Mouse (Mus musculus) heart, postnatal 36 days (tissue): ENCODE data around the gene Xpr1. TPM values are rescaled to one million over a fixed set of nuclear protein-coding genes. Genes with fewer than 3 reads are reported as not detected.

Source experiments
- DNase-seq, 2 experiments: peaks; one replicate each; pipeline ENCODE4 v3.0.0; 2021 to 2022
- intact Hi-C: fragments of 180-260 bp; cut with DNase I; formaldehyde crosslinking; loops from one replicate; pipeline ENCODE4 v1.15.1; 2025
- total RNA-seq, 2 experiments: library from RNA; stranded (reverse); gene quantifications; 2 replicates each; pipeline ENCODE4 v1.2.3; 2021

Gene Xpr1
- total RNA-seq, result 10 to 100 TPM; 31.2 to 32.2 TPM

DNA sequence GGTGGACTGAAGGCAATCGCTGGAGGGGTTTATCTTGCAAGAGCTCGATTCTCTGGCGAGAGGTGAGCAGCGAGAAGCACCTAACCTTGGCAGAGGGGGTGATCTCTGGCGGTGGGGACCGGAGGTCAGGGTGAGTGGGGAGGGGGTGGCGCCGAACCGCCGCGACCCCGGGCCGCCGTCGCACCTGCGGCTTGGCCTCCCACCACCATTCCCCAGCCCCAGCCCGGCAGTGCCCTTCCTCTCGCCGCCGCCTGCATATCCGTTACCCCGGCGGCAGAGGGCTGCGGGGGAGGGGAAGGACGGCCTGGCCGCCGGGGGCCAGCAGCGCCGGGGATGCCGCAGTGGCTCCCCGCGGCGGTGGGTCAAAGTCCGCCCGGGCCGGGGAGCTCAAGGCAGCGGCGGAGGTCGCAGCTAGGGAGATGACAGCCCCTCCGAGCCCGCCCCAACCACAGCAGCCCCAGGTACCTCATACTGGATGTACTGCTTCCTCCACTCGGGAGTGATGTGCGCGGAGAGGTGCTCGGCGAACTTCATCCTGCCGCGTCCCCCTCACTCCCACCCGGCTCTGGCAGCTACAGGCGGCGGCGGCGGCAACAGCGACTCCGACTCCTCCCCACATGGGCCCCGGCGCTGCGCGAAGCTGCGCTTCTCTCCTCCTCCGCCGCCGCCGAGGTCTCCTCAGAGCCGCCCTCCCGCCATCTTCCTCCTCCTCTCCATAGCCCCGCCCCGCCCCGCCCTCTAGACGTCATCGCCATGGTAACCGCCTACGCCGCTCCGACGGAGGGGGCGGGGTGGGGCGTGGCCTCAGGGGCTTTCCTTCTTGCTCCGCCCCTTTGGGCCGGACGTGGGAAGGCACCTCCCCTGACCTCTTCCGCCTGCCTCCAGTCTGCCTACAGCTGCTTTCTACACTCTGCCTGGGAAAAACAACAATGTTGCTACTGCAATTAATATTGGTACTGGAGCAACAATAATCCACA lies at the start of gene Xpr1:
TSS of gene Xpr1 (minus strand) at position 715 of the 977 bp plus-strand sequence.
- intact Hi-C loops, result loop anchor here (5.0 to 10.0 kb wide), 3 partner anchors 75 to 362 kb away; no protein-coding TSS in a partner anchor
- DNase-seq, result peak; percentile 95

DNA sequence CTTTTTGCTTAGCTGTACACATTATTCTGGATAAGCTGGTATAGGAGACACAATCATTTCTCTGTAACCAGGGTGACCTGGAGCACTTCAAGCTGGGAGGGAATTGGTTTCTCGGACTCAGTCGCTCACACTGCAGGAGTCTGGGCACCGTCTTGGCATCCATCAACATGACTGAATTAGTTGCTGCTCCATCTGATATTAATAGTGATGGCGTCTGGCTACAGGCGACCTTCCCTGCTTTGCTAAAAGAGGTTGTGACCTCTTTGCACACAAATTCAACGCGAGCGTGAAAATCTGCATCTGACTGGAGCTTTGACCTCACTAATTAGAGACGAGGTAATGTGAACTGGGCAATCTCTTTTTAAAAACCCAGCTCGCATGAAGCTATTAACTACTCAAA lies 46.2 kb upstream of the Xpr1 start:
- DNase-seq, result no peak
- intact Hi-C loops, result no loop called here

DNA sequence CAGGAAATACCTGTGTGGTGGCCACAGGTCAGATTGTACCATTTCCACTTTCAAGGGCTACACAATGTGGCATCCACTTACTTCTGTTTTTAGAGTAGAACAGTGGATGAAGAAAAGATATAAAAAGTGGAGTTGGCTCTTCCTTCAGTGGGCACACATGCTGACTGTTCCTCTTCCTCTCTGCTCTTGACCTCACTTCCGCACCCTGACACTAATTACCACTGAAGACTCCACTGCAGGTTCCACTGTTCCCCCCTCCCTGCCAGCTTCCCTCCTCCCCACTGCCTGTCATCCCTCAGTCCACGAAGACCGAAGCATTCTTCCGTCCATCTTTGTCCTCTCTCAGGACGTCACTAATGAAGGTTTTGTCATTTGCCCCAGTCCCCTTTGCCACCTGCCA lies 45.4 kb upstream of the Xpr1 start:
- DNase-seq, result no peak
- intact Hi-C loops, result no loop called here

DNA sequence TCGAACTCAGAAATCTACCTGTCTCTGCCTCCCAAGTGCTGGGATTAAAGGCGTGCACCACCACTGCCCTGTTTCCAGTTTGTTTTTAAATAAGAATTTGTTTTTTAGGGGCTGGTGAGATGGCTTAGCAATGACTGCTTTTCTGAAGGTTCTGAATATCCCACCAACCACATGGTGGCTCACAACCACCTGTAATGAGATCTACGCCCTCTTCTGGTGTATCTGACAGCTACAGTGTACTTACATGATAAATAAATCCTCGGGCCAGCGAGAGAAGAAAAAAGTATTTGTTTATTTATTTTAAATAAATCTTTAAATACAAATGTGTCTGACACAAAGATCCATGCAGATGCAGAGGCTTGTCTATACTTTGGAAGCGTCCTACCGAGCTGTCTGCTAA lies 40.3 kb upstream of the Xpr1 start:
- intact Hi-C loops, result loop anchor here (5.0 kb wide), 1 partner anchor 60 kb away; no protein-coding TSS in a partner anchor

DNA sequence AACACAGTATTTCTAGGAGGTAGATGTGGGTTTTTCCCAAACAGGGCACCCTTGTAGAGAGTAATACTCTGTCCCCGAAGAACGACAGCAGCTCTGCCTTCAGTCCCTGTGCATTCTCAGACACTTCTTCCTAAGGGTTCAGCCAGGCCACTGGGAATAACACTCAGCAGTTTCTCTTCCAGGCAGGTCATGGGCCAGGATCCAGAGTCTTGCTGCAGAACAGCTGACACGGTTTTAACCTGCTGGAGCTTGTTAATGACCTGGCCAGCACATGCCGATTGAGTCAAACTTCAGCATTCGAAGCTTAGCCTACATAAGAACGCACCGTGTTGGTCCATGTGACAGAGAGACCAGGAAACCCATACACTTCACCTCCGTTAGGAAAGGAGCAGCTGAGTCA lies 36.0 kb upstream of the Xpr1 start:
- DNase-seq, result peak; percentile 25 to 27
- intact Hi-C loops, result no loop called here

More for the DNA sequence above, 40.3 kb upstream of the Xpr1 start:
- DNase-seq, result no peak

DNA sequence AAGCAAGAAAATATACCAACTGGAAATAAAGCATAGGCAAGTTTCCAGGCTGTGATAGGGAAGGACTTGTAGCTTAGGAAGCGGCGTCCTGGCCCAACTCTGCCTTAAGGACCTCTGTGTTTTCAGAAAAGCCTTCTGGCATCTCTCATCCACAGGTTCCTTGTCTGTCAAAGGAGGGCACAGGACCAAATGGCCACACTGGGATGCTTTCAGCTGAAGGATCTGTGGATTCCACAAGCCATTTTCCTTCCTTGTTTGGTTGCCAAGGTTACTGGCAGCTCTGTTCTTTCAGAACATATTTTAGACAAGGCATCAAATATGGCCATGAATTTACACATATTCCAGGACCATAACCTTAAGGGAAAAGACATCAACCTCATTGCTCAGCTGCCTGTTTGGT lies 31.7 kb upstream of the Xpr1 start:
- intact Hi-C loops, result no loop called here
- no peak for DNase-seq

DNA sequence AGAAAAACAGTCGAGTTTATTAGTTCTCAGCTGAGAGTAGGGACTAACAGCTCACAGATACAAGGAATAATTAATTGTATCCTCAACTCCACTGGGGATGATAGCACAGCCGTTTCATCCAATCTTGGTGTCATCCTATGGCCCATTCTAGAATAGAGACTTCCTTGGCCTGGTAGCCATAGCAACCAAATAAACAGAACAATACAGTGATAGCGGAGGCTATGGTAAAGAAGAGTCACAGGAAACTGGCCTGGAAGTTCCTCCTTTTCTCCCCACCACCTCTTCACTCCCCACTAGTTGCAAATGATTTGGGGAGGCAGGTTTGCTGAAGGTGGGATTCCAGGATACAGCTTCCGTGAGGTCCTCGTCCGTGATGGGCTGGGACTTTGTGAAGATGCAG lies 30.1 kb upstream of the Xpr1 start:
- no peak for DNase-seq

DNA sequence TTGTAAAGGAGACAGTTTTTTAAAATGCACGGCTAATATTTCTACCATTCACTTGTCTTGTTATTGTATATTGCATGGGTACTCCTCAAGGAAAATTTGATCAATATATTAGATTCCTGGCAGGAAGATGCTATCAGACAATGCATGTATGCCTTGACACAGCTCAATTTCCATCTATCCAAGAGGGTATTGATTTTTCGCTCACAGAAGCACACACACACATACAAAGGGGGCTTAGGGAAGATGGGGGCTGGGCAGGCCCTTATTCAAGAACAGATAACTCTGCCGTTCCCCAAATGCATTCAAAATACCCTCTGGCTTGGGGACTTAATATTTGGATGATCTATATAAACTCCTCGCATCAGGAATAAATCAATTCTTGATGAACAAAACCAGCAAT lies 25.9 kb upstream of the Xpr1 start:
- DNase-seq, result no peak
- intact Hi-C loops, result no loop called here

More for the DNA sequence above, 30.1 kb upstream of the Xpr1 start:
- intact Hi-C loops, result no loop called here

DNA sequence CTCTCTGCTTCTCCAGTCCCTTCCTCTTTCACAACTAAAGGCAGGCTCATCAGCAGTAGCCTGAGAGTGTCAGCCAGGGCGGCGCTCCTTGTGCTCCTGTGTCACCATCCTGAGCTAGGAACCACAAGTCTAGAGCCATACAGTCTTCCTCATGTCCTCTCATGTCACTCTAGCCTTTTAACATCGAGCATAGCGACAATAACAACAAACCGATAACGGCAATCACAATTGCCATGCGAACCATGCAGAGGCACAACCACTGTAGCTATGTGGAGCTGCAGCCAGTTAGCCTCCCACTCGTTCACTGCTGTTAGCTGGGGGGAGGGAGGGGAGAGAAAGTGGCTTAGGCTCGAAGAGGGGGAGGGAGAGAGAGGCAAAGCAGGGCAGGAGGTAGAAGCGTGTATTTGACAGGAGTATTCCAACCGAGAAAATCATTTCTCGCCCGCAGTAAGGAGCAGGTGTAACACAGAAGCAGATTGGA lies 25.3 kb upstream of the Xpr1 start:
- intact Hi-C loops, result no loop called here
- no peak for DNase-seq

DNA sequence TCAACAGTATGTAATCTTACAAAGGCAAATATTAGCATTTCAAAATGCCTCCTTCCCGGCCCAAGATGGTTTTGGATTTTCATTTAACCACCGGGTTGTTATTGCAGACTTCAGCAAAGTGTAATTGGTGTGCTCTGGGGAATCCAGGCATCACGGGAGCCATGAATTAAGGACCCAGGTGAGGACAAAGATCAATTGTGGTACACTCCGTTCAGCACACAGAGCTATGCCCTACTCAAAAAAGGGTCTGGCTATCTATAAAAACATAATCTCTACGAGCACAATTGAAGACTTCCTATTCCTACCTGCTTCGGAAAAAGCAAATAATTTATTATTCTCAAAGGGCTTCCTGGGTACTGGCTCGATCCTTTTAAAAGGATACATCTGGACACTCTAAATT lies 22.3 kb upstream of the Xpr1 start:
- no peak for DNase-seq
- intact Hi-C loops, result no loop called here

DNA sequence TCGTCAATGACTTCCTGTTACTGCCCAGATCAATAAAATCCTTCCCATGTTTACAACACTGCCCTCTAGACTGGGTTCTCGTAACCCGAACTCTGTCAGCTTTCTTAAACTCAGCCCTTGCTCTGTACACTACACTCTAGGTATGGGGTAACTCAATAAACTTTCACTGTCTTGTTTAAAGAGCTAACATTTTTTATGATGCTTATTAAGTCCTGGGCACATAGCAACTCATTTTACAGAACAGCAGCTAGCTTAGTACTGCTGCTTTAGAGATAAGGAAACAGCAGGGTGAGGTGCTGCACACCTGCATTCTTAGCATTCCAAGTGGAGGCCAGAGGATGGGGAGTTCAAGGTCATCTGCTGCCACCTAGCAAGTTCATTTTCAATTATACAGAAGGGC lies 21.3 kb upstream of the Xpr1 start:
- intact Hi-C loops, result no loop called here
- DNase-seq, result no peak

DNA sequence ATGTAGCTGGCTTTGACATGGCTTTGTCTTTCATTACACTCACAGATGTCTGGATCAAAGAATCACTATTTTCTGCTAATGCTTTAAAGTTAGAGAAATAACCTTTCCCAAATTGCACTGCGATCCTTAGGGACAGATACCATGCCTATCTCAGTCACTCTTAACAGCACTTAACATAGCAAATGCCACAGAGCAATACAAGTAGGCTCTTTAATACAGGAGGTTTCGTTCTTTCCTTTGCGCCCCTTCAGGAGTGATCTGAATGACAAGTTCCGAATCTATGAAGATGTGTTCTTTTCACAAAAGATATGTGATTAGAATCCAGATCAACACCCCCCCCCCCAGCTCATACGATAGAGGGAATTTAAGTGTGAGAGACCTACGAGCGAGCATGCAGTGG lies 12.1 kb upstream of the Xpr1 start:
- intact Hi-C loops, result no loop called here
- DNase-seq, result no peak

DNA sequence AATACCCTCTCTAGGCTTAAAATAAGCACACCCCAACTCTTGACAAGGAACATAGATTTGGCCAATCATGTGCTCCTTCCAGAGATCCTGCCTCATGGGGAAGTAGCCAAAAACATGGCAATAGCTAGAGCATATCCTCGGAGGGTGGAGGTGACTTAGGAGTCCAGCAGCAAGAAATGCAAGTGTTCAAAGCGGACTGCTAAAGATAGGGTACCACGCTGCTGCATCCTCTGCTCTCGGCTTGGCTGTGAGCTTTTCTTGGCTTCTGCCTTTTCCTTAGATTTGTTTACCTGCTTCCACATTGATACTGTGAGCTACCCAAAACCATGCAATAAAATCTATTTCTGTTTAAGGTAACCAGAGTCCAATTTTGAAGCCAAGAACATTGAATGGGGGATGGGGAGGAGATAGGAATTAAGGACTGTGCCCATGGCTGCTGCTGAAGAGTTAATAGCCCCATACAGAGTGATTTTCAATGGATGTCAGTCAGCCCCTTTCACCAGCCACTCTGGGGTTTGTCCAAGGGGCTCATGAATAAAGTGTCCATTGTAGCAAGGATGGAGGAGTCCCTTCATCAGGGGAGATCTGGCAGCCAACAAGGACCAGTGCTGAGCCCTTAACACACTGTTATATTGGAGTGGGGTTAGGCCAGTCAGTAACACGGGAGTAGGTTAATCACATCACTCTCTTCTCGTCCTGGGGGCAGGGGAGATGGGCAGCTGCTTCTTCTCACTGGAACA lies 10.1 kb upstream of the Xpr1 start:
- intact Hi-C loops, result no loop called here
- DNase-seq, result no peak

DNA sequence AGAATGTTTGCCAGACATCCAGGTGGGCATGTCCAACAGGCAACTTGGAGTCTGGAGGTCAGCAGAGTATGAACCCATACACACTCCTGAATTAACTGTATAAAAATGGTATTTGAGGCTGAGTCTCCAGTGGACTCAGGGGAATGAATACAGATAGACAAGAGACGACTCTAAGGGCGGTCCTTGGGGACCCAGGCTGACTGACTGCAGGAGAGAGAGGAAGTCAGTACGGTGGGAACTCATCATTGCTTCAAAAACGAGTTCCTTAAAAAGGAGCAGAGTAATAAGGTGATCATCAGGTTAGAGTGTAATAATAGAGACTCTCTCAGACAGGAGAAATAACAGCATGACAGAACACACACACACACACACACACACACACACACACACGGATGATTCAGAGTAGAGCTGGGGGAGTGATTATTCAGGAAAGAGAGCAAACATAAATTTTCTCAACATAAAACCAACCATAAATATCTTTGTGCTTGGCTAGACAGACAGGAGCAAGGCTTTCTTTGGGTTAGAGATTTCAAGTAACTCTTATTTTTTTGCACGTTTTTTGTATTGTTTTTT lies 8.6 kb upstream of the Xpr1 start:
- intact Hi-C loops, result no loop called here
- no peak for DNase-seq

DNA sequence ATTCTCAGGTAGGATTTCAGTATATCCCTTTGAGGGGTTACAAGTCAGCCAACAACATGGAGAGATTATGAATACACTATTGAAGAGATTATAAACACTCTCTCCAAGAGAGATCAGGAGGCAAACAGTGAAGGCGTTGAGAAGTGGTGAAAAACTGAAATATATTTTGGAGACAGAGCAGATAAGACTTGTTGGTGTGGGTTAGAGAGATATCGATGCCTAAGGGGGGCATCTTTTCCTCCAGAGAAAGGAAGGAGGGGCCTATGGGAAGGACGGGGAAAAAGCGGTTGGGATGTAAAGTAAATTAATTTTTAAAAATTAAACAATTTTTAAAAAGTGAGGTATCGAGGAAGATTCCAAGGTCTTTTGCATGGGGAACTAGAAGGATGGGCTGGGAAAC lies 8.1 kb upstream of the Xpr1 start:
- no peak for DNase-seq
- intact Hi-C loops, result no loop called here

DNA sequence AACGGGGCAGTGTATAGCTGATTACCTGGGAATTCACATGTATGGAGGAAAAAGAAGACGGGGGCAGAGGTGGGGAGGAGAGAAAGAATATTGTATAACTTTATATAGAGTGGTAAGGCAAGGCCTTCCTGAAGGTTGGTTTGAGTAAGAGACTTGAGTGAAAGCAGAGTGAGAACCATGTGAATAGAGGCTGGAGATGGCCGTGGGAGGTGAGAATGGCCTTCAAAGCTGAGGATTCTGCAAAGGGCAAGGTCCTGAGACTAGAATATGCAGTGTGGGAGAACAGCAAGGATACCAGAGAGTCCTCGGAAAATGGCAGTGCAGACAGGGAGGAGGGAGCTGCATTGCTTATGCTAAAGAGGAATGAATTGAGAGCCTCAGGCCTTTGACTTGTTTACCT lies 6.6 kb upstream of the Xpr1 start:
- intact Hi-C loops, result no loop called here
- DNase-seq, result no peak

DNA sequence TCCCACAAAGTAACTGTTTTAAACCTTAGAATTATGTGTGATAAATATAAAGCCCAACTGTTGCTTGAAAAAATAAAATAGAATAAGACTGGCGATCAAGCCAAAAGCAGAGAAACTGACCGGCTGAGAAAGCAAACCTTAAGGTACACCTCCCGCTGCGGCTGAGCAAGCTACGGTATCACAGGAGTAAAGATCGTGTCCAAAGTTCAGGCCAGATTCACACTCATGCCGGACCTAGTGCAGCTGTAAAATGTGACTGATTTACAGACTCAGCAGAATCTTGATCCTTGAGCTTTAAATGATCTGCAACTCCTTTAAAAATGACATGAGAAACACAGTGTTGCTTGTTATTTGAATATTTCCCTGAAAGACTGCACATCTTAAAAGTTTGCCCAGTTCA lies 4.8 kb upstream of the Xpr1 start:
- intact Hi-C loops, result no loop called here
- no peak for DNase-seq

DNA sequence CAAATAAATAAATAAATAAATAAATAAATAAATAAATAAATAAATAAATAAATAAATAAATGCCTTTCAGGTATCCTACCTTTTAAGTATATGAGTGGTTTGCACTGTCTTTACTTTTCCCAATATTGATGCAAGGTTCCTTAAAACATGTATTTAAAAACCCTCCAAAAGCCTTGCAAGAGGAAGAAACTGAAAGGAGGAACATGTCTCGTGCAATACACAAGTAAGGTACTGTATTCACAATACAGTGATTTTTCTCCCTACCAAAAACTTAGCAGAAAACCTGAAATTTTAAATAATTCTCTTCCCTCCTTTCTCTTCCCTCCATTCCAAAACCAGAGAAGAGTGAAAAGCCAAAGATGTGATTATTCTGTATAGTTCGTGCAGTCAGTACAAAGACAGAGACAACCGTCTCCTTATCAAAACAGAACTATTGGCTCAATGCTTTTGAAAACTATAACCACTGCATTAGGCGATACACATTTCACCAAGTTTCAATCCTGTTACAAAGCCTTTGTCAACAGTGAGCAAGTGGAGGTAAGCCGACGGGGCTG lies 991 bp downstream of the Xpr1 start:
- intact Hi-C loops, result loop anchor here (5.0 to 10.0 kb wide), 3 partner anchors 76 to 361 kb away; no protein-coding TSS in a partner anchor
- no peak for DNase-seq

DNA sequence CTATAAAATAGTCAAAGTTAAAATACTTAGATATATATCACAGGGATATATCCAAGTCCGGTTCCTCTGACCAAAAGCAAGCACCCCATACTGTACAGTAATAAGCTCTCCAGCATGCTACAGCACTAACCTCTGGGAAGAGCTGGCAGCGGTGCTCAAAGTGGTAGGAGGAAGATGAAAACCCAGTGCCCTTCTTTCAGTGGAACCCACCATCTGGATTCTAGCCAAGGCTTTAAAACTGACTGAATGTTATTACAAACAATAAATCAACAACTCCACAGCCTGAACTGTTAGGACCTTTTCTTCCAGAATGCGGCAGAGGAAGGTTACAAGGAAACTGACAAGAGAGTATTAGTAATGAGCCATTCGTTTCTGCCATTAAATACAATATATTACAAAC lies 1.8 kb downstream of the Xpr1 start:
- intact Hi-C loops, result loop anchor here (5.0 to 10.0 kb wide), 3 partner anchors 77 to 361 kb away; no protein-coding TSS in a partner anchor
- no peak for DNase-seq

DNA sequence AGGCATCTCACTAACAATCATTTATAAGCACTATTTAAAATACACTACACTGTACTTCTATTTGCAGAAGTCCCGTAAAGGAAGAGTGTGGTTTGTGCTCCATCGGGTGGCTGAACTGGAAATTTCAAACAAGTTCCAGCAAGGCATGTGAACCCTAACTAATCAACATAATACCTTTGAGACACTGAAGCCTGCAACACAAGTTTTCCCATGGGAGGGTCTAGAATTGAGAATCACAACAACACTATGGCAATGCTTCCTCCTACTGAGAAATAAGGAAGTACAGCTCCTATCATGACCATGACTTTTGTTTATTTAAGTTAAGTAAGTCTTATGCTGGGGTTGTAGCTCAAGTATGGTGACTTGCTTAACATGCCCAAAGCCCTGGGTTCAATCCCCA lies 4.5 kb downstream of the Xpr1 start:
- DNase-seq, result no peak
- intact Hi-C loops, result loop anchor here (5.0 to 10.0 kb wide), 3 partner anchors 65 to 358 kb away; no protein-coding TSS in a partner anchor

DNA sequence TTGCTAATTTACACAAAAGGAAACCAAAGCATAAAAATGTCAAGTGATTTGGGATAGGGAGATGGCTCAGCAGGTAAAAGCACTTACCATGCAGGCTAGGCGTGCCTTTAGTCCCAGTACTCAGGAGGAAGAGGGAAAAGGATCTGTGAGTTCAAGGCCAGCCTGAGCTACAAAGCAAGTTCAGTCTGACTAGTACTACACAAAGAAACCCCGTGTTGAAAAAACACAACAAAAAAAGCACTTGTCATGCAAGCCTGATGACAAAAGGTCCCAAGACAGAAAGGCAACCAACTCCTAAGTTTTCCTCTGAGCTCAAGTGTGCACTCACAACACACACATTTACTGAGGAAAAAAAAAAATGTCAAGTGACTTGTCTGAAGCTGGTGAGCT lies 8.6 kb downstream of the Xpr1 start:
- no peak for DNase-seq

More for the DNA sequence above, 8.6 kb downstream of the Xpr1 start:
- intact Hi-C loops, result no loop called here
